Mouse (Mus musculus) yolk sac, embryonic 10.5 days (tissue): ENCODE measurements around the gene Vmn1r93.
"Not testable (repeated sequence)": the region's sequence is repeated elsewhere in the genome, so short reads cannot be mapped to it uniquely, and the experiment has no call there.

ENCODE experiments used
- DNase-seq: peaks from one replicate; pipeline ENCODE4 v3.0.0-alpha.2; 2017; ENCODE audit warnings: low spot score

Gene Vmn1r93

GRCm38 (mm10) chr7:20138988-20139387 lies at the start of gene Vmn1r93:
Gene Vmn1r93, minus strand, starts transcription at chr7:20139088.
- not testable (repeated sequence) for DNase-seq

GRCm38 (mm10) chr7:20168277-20168676 lies 29.4 kb upstream of the Vmn1r93 start, which contains the start of gene Vmn1r94:
Gene Vmn1r94, minus strand, starts transcription at chr7:20168377.
- not testable (repeated sequence) for DNase-seq

GRCm38 (mm10) chr7:20122479-20122878 lies 16.4 kb downstream of the Vmn1r93 start, which contains the start of gene Gm16442:
Gene Gm16442, minus strand, starts transcription at chr7:20122579.
- not testable (repeated sequence) for DNase-seq

- DNase-seq, result not testable (repeated sequence)
These were observed 39.5 kb downstream of the Vmn1r93 start, which contains the start of gene Vmn1r91 for GRCm38 (mm10) chr7:20099380-20099779. Gene Vmn1r91, plus strand, starts transcription at chr7:20099680.
